Mouse (Mus musculus) G1E (cell line): ENCODE measurements around the gene Fam126a. TPM values are rescaled to one million over a fixed set of nuclear protein-coding genes. Genes with fewer than 3 reads are reported as not detected.

Source experiments
- ATAC-seq: 2 replicates; pipeline ENCODE4 v1.8.0; 2016; ENCODE audit warnings: mild to moderate bottlenecking; ENCODE audit not compliant: insufficient number of reproducible peaks, poor library complexity, low FRiP score, severe bottlenecking; ENCODE audit errors: extremely low read depth
- DNase-seq: peaks from one replicate; pipeline ENCODE4 v3.0.0; 2012; ENCODE audit warnings: low spot score
- H3K27me3 ChIP-seq: 2 replicates; pipeline ENCODE4 v1.6.1; 2012; ENCODE audit warnings: mild to moderate bottlenecking, low read length, inconsistent platforms; ENCODE audit not compliant: insufficient read depth
- H3K36me3 ChIP-seq: replicated peaks from 2 replicates; pipeline ENCODE3; 2012; ENCODE audit warnings: mild to moderate bottlenecking, inconsistent platforms
- H3K4me1 ChIP-seq: 2 replicates; pipeline ENCODE4 v1.6.1; 2012; ENCODE audit warnings: low read depth, low read length, inconsistent platforms, mixed read lengths; ENCODE audit not compliant: insufficient read depth
- H3K4me3 ChIP-seq: 2 replicates; pipeline ENCODE4 v1.5.1; 2012; ENCODE audit warnings: low read depth, mild to moderate bottlenecking, inconsistent platforms, low read length, moderate library complexity, mixed read lengths
- H3K9me3 ChIP-seq: replicated peaks from 2 replicates; pipeline ENCODE4 v1.6.1; 2012; ENCODE audit warnings: inconsistent platforms
- CTCF ChIP-seq: IDR thresholded peaks from 2 replicates; pipeline ENCODE4 v1.5.1; 2012; ENCODE audit warnings: low read depth, low read length, inconsistent platforms, mixed read lengths
- GATA1 ChIP-seq: IDR thresholded peaks from 2 replicates; pipeline ENCODE4 v1.6.1; 2012; ENCODE audit warnings: borderline replicate concordance, low read length, inconsistent platforms, mixed read lengths
- GATA2 ChIP-seq: IDR thresholded peaks from 2 replicates; pipeline ENCODE4 v1.6.1; 2012; ENCODE audit warnings: low read depth, low read length, inconsistent platforms, borderline replicate concordance
- POLR2AphosphoS5 ChIP-seq: IDR thresholded peaks from 2 replicates; pipeline ENCODE4 v1.6.1; 2012; ENCODE audit warnings: low read depth, low read length, inconsistent platforms; ENCODE audit not compliant: insufficient replicate concordance
- TAL1 ChIP-seq: conservative IDR thresholded peaks from 2 replicates; pipeline ENCODE4 v1.6.1; 2012; ENCODE audit warnings: low read depth, low read length, inconsistent platforms, mixed read lengths
- polyA plus RNA-seq: library from polyadenylated mRNA; stranded (reverse); fragments of >175 nt; gene quantifications from 2 replicates; pipeline ENCODE4 v1.2.3, GENCODE M21; 2012
- total RNA-seq, 2 experiments: library from RNA; stranded (forward) in 1 of 2; stranded (reverse) in 1 of 2; fragments of 200-1000 nt in 1 of 2; fragments of >200 nt in 1 of 2; fragmentation: Nextera tagmentation in 1 of 2; gene quantifications; 2 replicates each; pipeline ENCODE4 v1.2.3; 2014 to 2017

The Fam126a gene
- total and polyA plus RNA-seq, 3 experiments: 4.4 to 58.9 (median 36.9) TPM

GRCm38 (mm10) chr5:24021683-24022082 is 8.8 kb downstream of the Fam126a start:
- Histone ChIP-seq H3K4me1 (peaks cover 5% of the 10 kb centered on the region), H3K9me3 (no peaks in the 10 kb centered on the region), H3K4me3 (no peak overlapping the region), H3K36me3 (peaks cover 38% of the 10 kb centered on the region), H3K27me3 (no peaks in the 10 kb centered on the region)
- no peak for DNase-seq
- no peak for ATAC-seq
- no peak for TF ChIP-seq CTCF
- TF ChIP-seq GATA1: no peak
- no peak for TF ChIP-seq POLR2AphosphoS5
- no peak for TF ChIP-seq TAL1
- no peak for TF ChIP-seq GATA2

GRCm38 (mm10) chr5:24020380-24020779 is 10.1 kb downstream of the Fam126a start:
- TF ChIP-seq GATA2 (no peak), POLR2AphosphoS5 (no peak), CTCF (no peak), TAL1 (no peak), GATA1 (no peak)
- ATAC-seq (no peak), DNase-seq (no peak)
- Histone ChIP-seq H3K27me3 (no peaks in the 10 kb centered on the region), H3K4me3 (no peak overlapping the region), H3K36me3 (peaks cover 36% of the 10 kb centered on the region), H3K9me3 (no peaks in the 10 kb centered on the region), H3K4me1 (peaks cover 3% of the 10 kb centered on the region)

- no peak for ATAC-seq
These were observed 10.9 kb downstream of the Fam126a start for GRCm38 (mm10) chr5:24019341-24020185.

GRCm38 (mm10) chr5:24018621-24019261 is 11.7 kb downstream of the Fam126a start:
- ATAC-seq: no peak
- peaks cover 34% of the 10 kb centered on the region for H3K36me3 ChIP-seq

More at GRCm38 (mm10) chr5:24019341-24020185, 10.9 kb downstream of the Fam126a start:
- TF ChIP-seq GATA2: no peak
- no peak for TF ChIP-seq GATA1
- TF ChIP-seq TAL1: no peak
- TF ChIP-seq CTCF: no peak
- no peaks in the 10 kb centered on the region for H3K9me3 ChIP-seq
- H3K4me1 ChIP-seq: no peaks in the 10 kb centered on the region
- no peaks in the 10 kb centered on the region for H3K27me3 ChIP-seq
- H3K36me3 ChIP-seq: peaks cover 32% of the 10 kb centered on the region
- no peak for DNase-seq
- H3K4me3 ChIP-seq: no peak overlapping the region

GRCm38 (mm10) chr5:24016912-24017311 is 13.6 kb downstream of the Fam126a start:
- no peak for ATAC-seq
- no peaks in the 10 kb centered on the region for H3K9me3 ChIP-seq
- H3K4me1 ChIP-seq: peaks cover 4% of the 10 kb centered on the region; the same call in 1 of the 2 replicates
- TF ChIP-seq GATA2 (no peak), POLR2AphosphoS5 (no peak), GATA1 (no peak), TAL1 (no peak)
- peaks cover 33% of the 10 kb centered on the region for H3K36me3 ChIP-seq
- H3K4me3 ChIP-seq: no peak overlapping the region
- no peaks in the 10 kb centered on the region for H3K27me3 ChIP-seq
- DNase-seq: no peak

More at GRCm38 (mm10) chr5:24018621-24019261, 11.7 kb downstream of the Fam126a start:
- no peak for DNase-seq
- no peaks in the 10 kb centered on the region for H3K9me3 ChIP-seq
- H3K4me3 ChIP-seq: no peak overlapping the region
- H3K4me1 ChIP-seq: peaks cover 2% of the 10 kb centered on the region; the same call in 1 of the 2 replicates
- no peaks in the 10 kb centered on the region for H3K27me3 ChIP-seq
- TF ChIP-seq GATA2: no peak
- no peak for TF ChIP-seq CTCF
- TF ChIP-seq POLR2AphosphoS5: no peak
- no peak for TF ChIP-seq GATA1
- TF ChIP-seq TAL1: no peak

GRCm38 (mm10) chr5:24013338-24014003 is 17.0 kb downstream of the Fam126a start:
- no peaks in the 10 kb centered on the region for H3K27me3 ChIP-seq
- H3K36me3 ChIP-seq: peaks cover 15% of the 10 kb centered on the region
- no peak for DNase-seq
- TF ChIP-seq GATA2: no peak
- TF ChIP-seq GATA1: no peak
- TF ChIP-seq CTCF: no peak
- TF ChIP-seq POLR2AphosphoS5: no peak
- TF ChIP-seq TAL1: no peak
- no peak for ATAC-seq
- H3K4me3 ChIP-seq: no peak overlapping the region
- H3K9me3 ChIP-seq: no peaks in the 10 kb centered on the region
- peaks cover 4% of the 10 kb centered on the region; the same call in 1 of the 2 replicates for H3K4me1 ChIP-seq
